Mouse (Mus musculus): ENCODE results near the gene Hist1h4f.
"Not testable (repeated sequence)": the region's sequence is repeated elsewhere in the genome, so short reads cannot be mapped to it uniquely, and the experiment has no call there.

Gene Hist1h4f

GRCm38 (mm10) chr13:23535137-23536075 is 16.0 kb downstream of the Hist1h4f start, which contains the start of gene Hist1h3g:
Gene Hist1h3g (plus strand): TSS chr13:23535422.
- in situ Hi-C loops (cut with MboI) = not testable (repeated sequence)

DNA sequence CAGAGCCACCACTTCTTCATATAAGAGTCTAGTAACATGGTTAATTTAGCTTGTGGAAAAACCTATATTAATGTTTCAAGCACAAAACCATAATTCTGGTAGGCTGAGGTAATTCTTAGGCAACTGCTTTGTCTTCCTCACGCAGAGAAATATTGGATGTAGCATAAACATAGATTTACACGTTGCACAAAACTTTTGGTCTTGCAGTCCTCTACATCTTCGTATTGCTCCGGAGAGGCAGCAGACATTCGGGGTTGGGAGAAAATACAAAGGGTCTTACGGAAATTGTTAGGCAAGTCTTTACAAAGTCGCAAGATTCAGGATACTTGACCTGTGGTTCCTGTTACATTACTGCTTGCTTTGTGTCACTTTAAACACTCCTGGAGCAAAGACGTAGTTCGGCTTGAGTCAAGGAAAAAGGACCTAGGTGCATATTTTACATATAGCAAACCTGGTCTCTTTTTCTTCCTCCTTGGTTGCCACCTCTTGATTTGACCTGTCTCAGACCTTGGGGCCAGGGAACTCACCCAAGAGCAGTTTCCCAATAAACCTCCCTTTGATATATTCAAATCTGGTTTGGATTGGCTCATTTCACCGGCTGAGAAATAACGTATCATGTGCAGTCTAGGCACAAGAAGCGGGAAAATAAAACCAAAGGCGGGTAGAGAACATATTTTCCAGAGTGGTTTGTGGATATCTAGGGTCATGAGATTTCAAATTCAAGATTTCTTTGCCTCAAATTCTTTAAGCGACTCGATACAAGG is 16.9 kb downstream of the Hist1h4f start:
- in situ Hi-C loops (cut with MboI) = loop anchor here (5.0 kb wide), 1 partner anchor 33 kb away; no protein-coding TSS in a partner anchor

- in situ Hi-C loops (cut with MboI) = loop anchor here (5.0 kb wide), 1 partner anchor 34 kb away; no protein-coding TSS in a partner anchor
Observed at GRCm38 (mm10) chr13:23533560-23534367, 17.7 kb downstream of the Hist1h4f start, which contains the start of gene Hist1h2af. Gene Hist1h2af (plus strand): TSS chr13:23533906.

DNA sequence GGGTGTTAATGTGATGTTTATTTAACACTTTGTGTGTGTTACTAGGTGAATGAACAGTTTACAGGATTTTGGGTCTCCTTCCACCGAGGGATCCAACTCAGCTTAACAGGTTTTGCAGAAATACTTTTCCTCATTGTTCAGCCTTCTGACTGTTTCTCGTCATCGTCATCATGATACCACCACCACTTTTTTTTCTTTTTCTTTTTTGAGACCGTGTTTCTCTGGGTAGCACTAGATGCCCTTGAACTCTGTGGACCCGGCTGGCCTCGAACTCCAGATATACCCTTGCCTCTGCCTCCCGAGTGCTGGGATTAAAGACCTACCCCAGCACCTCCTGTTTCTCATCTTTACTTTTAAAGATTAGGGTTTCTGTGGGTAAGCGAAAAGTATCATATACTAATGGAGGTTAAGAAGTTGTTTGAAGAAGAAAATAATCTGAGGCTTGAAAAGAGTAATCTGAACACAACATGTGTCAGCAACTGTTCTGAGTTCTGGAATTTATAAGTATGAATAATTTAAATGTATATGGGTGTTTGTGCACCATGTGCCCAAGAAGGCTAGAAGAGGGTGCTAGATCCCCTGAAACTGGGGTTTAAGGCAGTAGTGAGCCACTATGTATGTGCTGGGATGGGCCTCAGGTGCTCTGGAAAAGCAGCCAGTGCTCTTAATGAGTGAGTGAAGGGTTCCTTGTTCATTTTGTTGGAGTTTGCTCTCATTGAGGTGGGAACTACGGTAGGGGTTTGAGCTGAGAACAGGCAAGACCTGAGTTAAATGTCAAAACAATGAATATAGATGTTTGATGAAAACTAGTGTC is 19.0 kb downstream of the Hist1h4f start:
- in situ Hi-C loops (cut with MboI) = loop anchor here (5.0 kb wide), 1 partner anchor 35 kb away; no protein-coding TSS in a partner anchor

DNA sequence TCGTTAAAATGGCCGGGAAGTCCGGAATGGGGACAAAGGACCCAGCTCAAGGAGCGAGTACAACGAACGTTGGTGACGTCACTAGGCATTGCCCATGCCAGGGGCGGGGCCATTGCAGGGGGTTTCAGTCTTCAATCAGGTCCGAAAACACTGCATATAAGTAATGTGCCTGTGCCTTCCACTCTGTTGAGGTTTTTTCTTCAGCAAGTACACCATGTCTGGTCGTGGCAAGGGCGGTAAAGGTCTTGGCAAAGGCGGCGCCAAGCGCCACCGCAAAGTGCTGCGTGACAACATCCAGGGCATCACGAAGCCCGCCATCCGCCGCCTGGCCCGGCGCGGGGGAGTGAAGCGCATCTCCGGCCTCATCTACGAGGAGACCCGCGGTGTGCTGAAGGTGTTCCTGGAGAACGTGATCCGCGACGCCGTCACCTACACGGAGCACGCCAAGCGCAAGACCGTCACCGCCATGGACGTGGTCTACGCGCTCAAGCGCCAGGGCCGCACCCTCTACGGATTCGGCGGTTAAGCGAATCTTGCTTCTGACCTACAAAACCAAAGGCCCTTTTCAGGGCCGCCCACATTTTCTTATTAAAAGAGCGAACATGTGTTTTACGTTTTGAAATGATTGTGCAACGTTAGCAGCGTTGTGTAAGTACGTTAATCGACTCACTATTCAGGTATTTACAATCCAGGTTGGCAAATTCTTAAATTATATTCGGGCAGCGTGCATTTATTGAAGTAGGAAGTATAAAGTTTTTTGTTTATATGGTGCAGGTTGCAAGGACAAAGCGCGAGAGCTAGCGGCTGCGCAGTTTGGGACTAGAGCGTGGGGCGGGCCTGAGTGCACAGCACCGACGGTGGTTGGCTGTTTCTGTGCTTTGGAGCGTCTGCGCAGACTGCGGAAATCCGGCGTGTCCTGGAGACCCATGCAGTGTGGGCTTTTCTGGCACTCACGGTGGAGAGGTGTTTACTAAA is 20.3 kb downstream of the Hist1h4f start, which contains the start of gene Hist1h4h:
Hist1h4h (plus strand) TSS at position 150 of the 975 bp plus-strand sequence.
- in situ Hi-C loops (cut with MboI) = loop anchor here (5.0 kb wide), 1 partner anchor 36 kb away; no protein-coding TSS in a partner anchor

DNA sequence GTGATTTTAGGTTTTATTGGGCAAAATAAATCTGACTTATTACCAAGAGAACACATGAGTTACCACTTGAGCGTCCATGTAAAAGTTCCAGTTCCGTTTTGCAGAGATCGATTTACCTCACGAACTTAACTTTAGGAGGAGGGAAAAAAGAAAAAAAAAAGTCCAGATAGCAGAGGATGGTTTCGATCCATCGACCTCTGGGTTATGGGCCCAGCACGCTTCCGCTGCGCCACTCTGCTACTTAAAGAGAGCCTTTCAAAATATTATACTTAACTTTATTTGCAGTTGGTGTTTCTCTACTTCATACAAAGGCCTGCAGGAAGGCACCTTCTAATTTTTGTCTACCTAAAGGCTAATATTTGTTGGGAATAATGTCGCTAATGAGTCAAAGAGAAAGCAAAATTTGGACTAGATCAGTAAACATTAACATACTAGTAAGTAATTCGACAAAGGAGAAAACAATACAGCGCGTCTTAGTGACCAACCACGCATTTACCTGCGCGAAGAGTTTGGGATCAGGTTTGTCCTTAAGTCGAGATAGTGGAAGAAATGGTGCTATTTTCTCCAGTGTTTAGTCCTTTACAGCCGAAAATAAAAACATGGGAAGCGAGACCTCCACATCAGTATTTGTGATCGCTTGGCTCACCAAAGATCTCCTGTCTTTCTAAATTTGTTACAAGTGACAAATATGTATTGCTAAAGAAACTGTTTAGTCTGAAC is 21.1 kb downstream of the Hist1h4f start:
- in situ Hi-C loops (cut with MboI) = loop anchor here (5.0 kb wide), 1 partner anchor 37 kb away; no protein-coding TSS in a partner anchor

- in situ Hi-C loops (cut with MboI) = loop anchor here (5.0 kb wide), 1 partner anchor 38 kb away; no protein-coding TSS in a partner anchor
Observed at GRCm38 (mm10) chr13:23529480-23530165, 21.8 kb downstream of the Hist1h4f start.

GRCm38 (mm10) chr13:23529005-23529404 is 22.4 kb downstream of the Hist1h4f start:
- in situ Hi-C loops (cut with MboI) = no loop called here

DNA sequence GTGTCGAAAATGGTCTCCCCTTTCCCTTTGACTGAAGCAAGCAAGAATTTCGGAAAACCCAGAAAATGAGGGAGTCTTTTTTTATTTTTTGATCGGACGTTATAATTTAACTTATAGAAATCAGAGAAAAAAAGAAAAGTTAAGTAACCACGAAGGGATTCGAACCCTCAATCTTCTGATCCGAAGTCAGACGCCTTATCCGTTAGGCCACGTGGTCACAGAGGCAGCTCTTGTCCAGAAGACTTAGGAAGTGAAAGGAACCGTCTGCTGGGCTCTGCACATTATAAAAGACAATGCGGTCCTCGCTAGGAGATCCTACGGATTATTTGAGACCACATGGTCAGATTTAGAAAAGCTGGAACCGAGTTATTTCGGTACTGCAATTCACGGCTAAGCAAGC is 25.1 kb downstream of the Hist1h4f start:
- in situ Hi-C loops (cut with MboI) = no loop called here

GRCm38 (mm10) chr13:23525901-23526300 is 25.5 kb downstream of the Hist1h4f start:
- in situ Hi-C loops (cut with MboI) = no loop called here

DNA sequence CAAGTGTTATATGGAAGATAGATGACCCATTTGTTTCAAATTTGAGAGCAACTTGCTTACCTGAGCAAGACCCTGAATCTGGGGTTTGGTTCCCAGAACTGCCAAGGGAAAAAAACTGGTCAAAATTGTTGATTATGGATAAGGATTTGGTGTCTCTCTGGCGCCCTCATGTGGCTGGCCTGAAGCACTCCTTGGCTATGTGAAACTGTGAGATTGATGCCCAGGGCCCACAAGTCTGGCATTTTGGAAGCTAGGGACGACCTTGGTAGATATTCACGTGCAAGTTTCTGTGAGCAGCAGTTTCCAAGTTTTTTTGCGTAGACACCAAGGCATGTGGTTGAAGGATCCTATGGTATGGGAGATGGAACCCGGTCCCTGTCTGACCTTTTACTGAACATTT is 26.8 kb downstream of the Hist1h4f start:
- in situ Hi-C loops (cut with MboI) = loop anchor here (5.0 kb wide), 1 partner anchor 1482 kb away; the partner anchor contains the start of genes Hist1h2ag, Hist1h2bj and Hist1h4i

DNA sequence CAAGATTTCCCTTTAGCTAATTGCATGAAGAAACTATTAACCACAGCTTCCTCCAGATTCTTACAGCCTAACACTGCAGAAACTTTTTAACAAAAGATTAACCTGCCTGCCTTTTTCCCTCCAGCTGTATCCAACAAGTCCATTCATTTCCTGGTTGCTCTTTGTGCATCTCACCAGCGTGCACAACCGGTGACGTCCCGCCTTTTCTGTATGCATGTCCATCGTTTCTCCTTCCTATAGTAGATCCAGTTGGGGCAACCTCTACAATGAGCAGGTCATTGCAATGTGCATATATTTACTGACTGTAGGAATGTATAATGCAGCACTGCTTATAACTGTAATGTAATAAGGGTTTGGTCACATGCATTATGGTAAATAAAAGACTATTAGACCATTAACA is 27.5 kb downstream of the Hist1h4f start:
- in situ Hi-C loops (cut with MboI) = loop anchor here (5.0 kb wide), 1 partner anchor 1482 kb away; the partner anchor contains the start of genes Hist1h2ag, Hist1h2bj and Hist1h4i

DNA sequence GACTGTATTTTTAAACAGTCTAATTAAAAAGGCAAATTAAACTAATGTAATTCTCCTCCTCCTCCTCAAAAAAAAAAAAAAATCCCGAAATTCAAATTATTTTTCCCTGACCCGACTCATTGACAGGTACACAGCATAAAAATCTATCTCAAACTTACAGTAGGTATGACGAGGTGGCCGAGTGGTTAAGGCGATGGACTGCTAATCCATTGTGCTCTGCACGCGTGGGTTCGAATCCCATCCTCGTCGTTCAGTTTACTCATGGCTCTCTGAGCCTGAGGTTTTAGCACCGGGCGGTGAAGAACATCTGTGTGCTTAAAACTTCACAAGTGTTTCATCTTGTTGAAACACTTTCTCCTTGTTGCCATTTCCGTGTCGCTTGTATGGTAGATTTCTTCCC is 29.7 kb downstream of the Hist1h4f start:
- in situ Hi-C loops (cut with MboI) = loop anchor here (5.0 kb wide), 1 partner anchor 1479 kb away; the partner anchor contains the start of genes Hist1h2ag, Hist1h2bj and Hist1h4i

GRCm38 (mm10) chr13:23519416-23519815 is 32.0 kb downstream of the Hist1h4f start:
- in situ Hi-C loops (cut with MboI) = loop anchor here (5.0 to 10.0 kb wide), 2 partner anchors 87 to 1575 kb away; partner anchors contain the start of gene Zfp184

DNA sequence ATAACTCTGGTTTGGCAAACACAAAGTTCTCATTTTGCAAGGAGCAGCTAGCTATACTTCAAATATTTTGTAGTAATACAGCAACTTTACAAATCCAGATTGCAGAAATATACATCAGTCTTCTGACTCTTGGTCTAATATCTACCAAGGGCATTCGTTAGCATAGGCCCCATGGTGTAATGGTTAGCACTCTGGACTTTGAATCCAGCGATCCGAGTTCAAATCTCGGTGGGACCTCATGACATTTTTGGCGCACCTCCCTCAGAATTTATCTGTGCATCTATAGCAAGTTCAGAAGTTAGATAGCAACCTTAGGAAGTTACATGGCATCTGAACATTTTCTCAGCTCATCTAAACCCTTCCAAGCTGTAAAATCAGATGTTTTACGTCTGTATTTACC is 32.6 kb downstream of the Hist1h4f start:
- in situ Hi-C loops (cut with MboI) = loop anchor here (5.0 to 10.0 kb wide), 2 partner anchors 87 to 1574 kb away; partner anchors contain the start of gene Zfp184

DNA sequence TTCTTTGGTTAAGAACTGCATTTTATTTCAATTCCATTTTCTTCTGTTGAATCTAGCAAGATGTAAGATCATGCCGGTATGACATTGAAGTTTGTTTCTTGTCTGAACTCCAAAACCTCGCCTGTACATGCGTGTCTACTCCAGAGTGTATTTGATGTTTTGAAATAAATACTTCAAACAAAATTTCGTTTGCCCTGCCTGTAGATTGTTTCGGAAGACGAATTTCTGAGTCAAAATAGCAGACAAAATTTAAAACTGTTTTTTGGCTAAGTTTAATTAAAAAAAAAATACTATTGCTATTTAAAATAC is 33.2 kb downstream of the Hist1h4f start:
- in situ Hi-C loops (cut with MboI) = loop anchor here (5.0 to 10.0 kb wide), 2 partner anchors 86 to 1573 kb away; partner anchors contain the start of gene Zfp184

DNA sequence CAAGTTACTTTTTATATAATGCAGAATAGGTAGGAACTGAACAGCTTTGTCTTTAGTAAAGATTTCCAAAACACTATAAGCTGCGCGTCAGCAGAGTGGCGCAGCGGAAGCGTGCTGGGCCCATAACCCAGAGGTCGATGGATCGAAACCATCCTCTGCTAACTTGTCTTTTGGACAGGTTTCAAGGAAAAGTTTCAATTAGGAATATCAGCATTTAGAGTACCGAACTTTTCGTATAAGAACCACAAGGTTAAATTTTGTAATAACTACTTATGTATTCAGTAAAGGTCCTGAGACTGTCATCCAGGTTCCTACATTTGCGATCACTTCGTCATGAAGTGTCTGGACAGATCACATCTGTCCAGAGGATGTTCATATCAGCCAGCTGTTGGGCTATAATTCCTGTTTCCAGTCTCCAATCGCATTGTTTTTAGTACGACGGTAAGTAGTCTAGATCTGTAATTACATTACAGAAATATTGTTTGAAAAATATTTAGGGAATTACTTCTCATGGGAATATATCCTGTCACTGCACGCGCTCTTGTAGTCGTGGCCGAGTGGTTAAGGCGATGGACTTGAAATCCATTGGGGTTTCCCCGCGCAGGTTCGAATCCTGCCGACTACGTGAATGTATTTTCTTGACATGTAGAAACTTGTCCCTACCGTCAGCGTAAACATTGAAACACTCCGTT is 33.7 kb downstream of the Hist1h4f start:
- in situ Hi-C loops (cut with MboI) = loop anchor here (5.0 to 10.0 kb wide), 2 partner anchors 85 to 1573 kb away; partner anchors contain the start of gene Zfp184

Measured in mature B cell (primary cell).